In genomic region chr2:118728337-118728736, GRCm38 (mm10) we compare ENCODE assay signal across 7 mouse cellular contexts. TPM values are rescaled to one million over a fixed set of nuclear protein-coding genes. Genes with fewer than 3 reads are reported as not detected.
DNase-seq lines count a peak whose midpoint lies in the region; ATAC-seq lines count a peak whose summit lies in the region.

TSS of gene Plcb2 (minus strand) at chr2:118728438.

- H3K27ac ChIP-seq in intestine, embryonic 15.5 days = peak within 1 kb of the TSS; percentile 70

- H3K4me2 ChIP-seq in intestine, embryonic 15.5 days (replicated peaks) = peak within 1 kb of the TSS; percentile 46

- H3K36me3 ChIP-seq in intestine, embryonic 15.5 days = no peaks in the 10 kb centered on the region

- no peaks in the 10 kb centered on the region for H3K9me3 ChIP-seq in intestine, embryonic 15.5 days

- DNase-seq in spleen, adult 18-20 months = peak; percentile 63 to 73
- no peak for DNase-seq in spleen, adult 12 weeks (ENCODE audit: low spot score)
- DNase-seq in lung, postnatal 36 days = peak; percentile 59
- DNase-seq in thymus, postnatal 4 days = peak; percentile 78
- no peak for DNase-seq in Muller cell, postnatal 12 days (ENCODE audit: inconsistent ontology term)
- DNase-seq in left cerebral cortex, adult 18-20 months (ENCODE audit: low spot score in 2 of 2) = no peak

- peak within 1 kb of the TSS; percentile 7 for H3K4me3 ChIP-seq in intestine, embryonic 15.5 days (replicated peaks)

- WGBS in intestine, embryonic 15.5 days = 13% methylated on average over 7 of the region's 7 CpGs

- peaks cover 22% of the 10 kb centered on the region for H3K4me1 ChIP-seq in intestine, embryonic 15.5 days (replicated peaks)

- peak; percentile 56 for ATAC-seq in intestine, embryonic 15.5 days

- H3K27me3 ChIP-seq in intestine, embryonic 15.5 days (replicated peaks) = peaks cover 5% of the 10 kb centered on the region

- no peak within 1 kb of the TSS for H3K9ac ChIP-seq in intestine, embryonic 15.5 days

RNA-seq across cellular contexts. Expression of gene Plcb2, which starts in this region (rescaled TPM):
- 1.2 and 1.6 TPM in 2 replicates for polyA plus RNA-seq in intestine, embryonic 15.5 days (2015; fragmentation: Nextera tagmentation; extraction: Ambion mirVana)
- total RNA-seq in left cerebral cortex, adult 18-20 months (2021) = 1 to 10 TPM; 3.0 to 3.1 TPM

Comparison
In these comparisons a context has a peak if more than half of its experiments do, and no peak if none do; other contexts are left out.
1. DNase-seq: peak in spleen, adult 18-20 months (2 of 2), lung, postnatal 36 days (single experiment) and thymus, postnatal 4 days (single experiment); none in spleen, adult 12 weeks (single experiment), Muller cell, postnatal 12 days (single experiment) and left cerebral cortex, adult 18-20 months (0 of 2).